Mouse (Mus musculus) olfactory bulb, adult 2 months (tissue): Measurements from ENCODE around the gene Matn3.

ENCODE experiments used
- CTCF ChIP-seq: fragments of 200-500 bp; IDR thresholded peaks from 2 replicates; pipeline ENCODE4 v1.5.1; 2012; ENCODE audit warnings: low read depth, mild to moderate bottlenecking, low read length, moderate library complexity; ENCODE audit not compliant: insufficient read depth
- POLR2A ChIP-seq: fragments of 200-500 bp; IDR thresholded peaks from 2 replicates; pipeline ENCODE4 v1.6.1; 2012; ENCODE audit warnings: mild to moderate bottlenecking, low read depth, low read length, moderate library complexity; ENCODE audit not compliant: insufficient read depth

- TF ChIP-seq POLR2A (no peak), CTCF (no peak)
These were observed 59.4 kb downstream of the Matn3 start for GRCm38 (mm10) chr12:9007146-9007545.
